Mouse (Mus musculus): ENCODE results near the gene Sprtn.

Sprtn gene

GRCm38 (mm10) chr8:124897386-124898250 is at the start of gene Sprtn, which contains the start of gene Exoc8:
Gene Sprtn (plus strand): TSS chr8:124897886.
Gene Exoc8 (minus strand): TSS chr8:124897705.
- peak; percentile 97 to 98 for DNase-seq (ENCODE audit: low spot score in 2 of 2)

DNA sequence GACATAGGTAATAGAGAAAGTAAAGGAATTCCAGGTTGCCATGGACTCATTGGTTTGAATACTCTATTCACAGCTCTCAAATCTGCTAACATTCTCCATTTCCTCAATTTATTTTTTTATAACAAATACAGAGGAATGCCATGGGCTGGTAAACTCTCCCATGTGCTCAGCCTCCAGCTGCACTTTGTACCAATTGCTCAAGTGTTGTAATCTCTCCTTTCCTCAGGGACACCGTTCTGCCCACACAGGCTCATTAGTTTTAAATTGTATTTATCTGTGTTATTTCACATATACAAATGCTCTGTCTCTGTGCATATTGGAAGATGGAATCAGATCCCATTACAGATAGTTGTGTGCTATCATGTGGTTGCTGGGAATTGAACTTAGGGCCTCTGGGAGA is 44.2 kb upstream of the Sprtn start:
- DNase-seq (ENCODE audit: low spot score in 2 of 2) = no peak

GRCm38 (mm10) chr8:124859466-124859865 is 38.2 kb upstream of the Sprtn start:
- no peak for DNase-seq (ENCODE audit: low spot score in 2 of 2)

- DNase-seq (ENCODE audit: low spot score in 2 of 2) = no peak
Measured at GRCm38 (mm10) chr8:124860188-124860587, 37.5 kb upstream of the Sprtn start.

DNA sequence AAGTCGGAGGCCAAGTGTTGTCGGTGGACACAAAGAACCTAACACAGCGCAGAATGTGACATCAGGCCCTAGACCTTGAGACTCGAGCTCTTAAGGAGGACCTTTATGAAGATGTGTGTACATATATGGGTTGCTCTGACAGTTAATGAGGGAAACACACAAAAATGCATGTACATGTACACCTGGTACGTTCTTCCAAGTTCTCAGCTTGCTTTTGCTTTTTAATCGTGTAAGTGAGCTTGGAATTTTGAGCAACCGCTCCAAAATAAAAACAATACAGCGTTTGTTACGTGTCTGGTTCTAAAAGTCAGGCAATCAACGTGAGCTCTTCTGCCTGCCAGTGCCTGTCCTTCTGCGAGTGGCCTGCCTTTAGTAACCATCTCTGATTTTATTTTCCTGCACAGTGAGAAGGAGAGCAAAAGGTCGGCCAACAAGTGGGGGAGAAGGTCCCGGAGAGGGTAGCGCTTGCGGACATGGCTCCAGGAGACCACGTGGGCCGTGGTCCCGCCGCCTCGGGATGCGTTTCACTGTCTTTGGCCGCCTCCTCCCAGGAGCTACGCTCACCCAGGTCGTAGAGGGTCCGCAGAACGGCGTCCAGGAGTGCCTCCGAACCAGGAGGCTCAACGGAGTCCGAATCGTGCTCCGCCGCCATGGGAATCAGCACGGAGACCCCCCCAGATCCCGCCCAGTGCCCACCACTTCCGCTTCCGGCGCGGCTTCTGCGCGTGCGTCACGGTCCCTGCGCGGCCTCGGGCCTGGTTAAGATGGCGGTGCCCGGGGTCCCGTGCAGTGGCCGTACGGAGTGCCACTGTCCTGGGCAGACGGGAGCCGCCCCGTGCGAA is 35.1 kb upstream of the Sprtn start, which contains the start of the genes Gnpat and 2810004N23Rik:
Gene Gnpat, plus strand, starts transcription at position 713 of the 842 bp plus-strand sequence.
Gene 2810004N23Rik, minus strand, starts transcription at position 800 of the 842 bp plus-strand sequence.
- DNase-seq (ENCODE audit: low spot score in 2 of 2) = peak; percentile 91 to 92

GRCm38 (mm10) chr8:124863163-124863677 is 34.5 kb upstream of the Sprtn start:
- DNase-seq (ENCODE audit: low spot score in 2 of 2) = no peak

- DNase-seq (ENCODE audit: low spot score in 2 of 2) = no peak
Measured at GRCm38 (mm10) chr8:124863729-124864128, 34.0 kb upstream of the Sprtn start.

- DNase-seq (ENCODE audit: low spot score in 2 of 2) = no peak
Measured at GRCm38 (mm10) chr8:124866669-124867068, 31.0 kb upstream of the Sprtn start.

GRCm38 (mm10) chr8:124867126-124867525 is 30.6 kb upstream of the Sprtn start:
- DNase-seq (ENCODE audit: low spot score in 2 of 2) = no peak

DNA sequence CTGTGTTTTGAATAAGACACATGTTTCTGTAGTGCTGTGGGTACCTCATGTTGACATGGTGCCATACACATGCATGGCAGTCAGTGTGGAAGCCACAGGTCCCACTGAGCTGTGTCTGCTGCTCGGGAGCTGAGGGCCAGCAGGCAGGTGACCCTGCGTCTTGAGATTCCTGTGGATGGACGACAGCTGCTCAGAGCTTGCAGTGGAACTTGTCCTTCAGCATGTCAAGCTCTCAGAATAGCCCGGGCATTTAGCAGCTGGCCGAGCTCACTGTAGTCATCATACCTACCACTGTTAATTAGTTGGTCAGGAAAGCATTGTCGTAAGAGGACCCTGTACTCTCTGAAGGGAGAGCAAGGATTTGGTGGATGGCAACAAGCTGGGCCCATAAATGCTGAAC is 28.0 kb upstream of the Sprtn start:
- DNase-seq (ENCODE audit: low spot score in 2 of 2) = no peak

- DNase-seq (ENCODE audit: low spot score in 2 of 2) = no peak
Measured at GRCm38 (mm10) chr8:124871474-124871873, 26.2 kb upstream of the Sprtn start.

- no peak for DNase-seq (ENCODE audit: low spot score in 2 of 2)
Measured at GRCm38 (mm10) chr8:124872081-124872480, 25.6 kb upstream of the Sprtn start.

DNA sequence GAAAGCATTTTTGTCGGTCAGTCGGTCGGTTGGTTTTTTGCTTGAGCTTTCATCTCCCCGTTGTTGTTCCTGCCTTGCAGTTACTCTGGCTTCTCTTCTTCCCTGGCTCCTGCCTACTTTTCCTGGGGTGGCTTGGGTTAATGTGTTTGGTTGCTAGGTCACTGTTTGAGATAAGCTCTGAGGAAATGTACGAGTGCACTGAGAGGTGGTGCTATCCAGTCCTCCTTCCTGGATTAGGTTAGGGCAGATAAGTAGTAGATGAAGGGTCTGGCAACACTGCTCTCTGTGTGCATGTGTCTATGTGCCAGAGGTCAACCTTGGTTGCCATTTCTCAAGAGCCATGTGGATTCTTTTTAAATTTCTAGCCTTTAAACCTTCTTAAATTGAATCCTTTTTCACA is 25.0 kb upstream of the Sprtn start:
- no peak for DNase-seq (ENCODE audit: low spot score in 2 of 2)

- DNase-seq (ENCODE audit: low spot score in 2 of 2) = no peak
Measured at GRCm38 (mm10) chr8:124878141-124878540, 19.5 kb upstream of the Sprtn start.

GRCm38 (mm10) chr8:124878946-124879526 is 18.6 kb upstream of the Sprtn start:
- DNase-seq (ENCODE audit: low spot score in 2 of 2) = no peak

DNA sequence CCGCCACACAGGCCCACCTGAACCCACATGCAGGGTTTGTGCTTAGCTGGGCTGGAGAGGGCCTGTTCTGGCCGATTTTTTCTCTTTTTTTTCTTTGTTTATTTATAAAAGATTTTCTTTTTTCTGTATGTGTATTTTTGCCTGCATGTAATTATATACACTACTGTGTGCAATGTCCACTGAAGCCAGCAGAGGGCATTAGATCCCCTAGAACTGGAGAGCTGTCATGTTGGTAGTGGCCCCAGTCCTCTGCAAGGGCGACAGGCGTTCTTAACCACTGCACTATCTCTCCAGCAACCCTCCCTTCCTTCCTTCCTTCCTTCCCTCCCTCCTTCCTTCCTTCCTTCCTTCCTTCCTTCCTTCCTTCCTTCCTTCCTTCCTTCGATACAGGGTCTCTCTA is 9.3 kb upstream of the Sprtn start:
- no peak for DNase-seq (ENCODE audit: low spot score in 2 of 2)

DNA sequence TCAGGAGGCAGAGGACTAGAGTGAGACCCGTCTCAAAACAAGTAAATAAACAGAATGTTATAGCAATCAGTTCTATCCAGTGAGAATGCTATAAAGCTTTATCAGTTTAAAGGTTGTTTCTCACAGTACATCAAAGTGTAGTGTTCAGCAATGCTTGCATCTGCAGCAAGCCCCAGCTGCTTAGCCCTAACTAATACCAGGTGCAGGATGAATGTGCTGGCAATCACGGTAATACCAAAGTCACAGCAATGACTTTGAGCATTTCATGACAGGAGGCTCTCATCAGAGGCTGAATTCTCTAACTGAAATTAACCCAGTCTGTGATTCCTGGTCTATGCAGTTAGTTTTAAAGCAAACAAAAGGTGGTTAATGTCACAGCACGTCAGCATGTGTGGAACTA is 5.1 kb upstream of the Sprtn start:
- no peak for DNase-seq (ENCODE audit: low spot score in 2 of 2)

GRCm38 (mm10) chr8:124896010-124896631 is 1.6 kb upstream of the Sprtn start:
- no peak for DNase-seq (ENCODE audit: low spot score in 2 of 2)

- DNase-seq (ENCODE audit: low spot score in 2 of 2) = peak; percentile 71 to 80
Measured at GRCm38 (mm10) chr8:124896632-124897385, 877 bp upstream of the Sprtn start.

- DNase-seq (ENCODE audit: low spot score in 2 of 2) = peak in 1 of 2 experiments; percentile 11
Measured at GRCm38 (mm10) chr8:124898251-124898905, 692 bp downstream of the Sprtn start.
